Mouse (Mus musculus) CD4-positive, CD25-positive, alpha-beta regulatory T cell, adult 2 months (primary cell): ENCODE measurements at regions not wholly inside any gene's neighbourhood (a gene's known extent, or its start where the extent isn't known, plus 50 kb on each side); places are given as distances from the start of the nearest gene placed in this dataset.

Source experiments
- DNase-seq: peaks from one replicate; pipeline ENCODE4 v3.0.0-alpha.2; 2012; ENCODE audit warnings: low read depth, low spot score

- DNase-seq, result no peak
Observed at GRCm38 (mm10) chr10:66857330-66857729, 238.6 kb upstream of the Jmjd1c start.

DNA sequence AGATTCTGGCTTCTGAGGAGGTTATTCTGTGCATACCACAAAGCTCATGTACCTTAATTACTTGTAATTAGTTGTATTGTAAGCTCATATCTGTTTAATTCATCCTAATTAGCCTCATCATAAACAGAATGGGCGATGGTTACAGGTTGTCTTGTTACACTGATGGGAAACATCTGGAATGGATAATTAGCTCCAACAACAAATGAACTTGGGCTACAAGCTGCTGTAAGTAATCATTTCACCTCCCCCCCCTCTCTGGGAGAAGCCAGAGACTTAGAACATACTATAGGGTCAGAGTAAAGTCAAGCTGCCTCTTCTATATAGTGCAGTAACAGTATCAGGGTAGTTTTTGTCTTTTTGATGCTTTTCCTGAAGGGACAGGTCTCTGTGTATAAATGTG is 234.5 kb upstream of the Jmjd1c start:
- no peak for DNase-seq

GRCm38 (mm10) chr10:66864161-66864862 is 231.6 kb upstream of the Jmjd1c start:
- DNase-seq, result peak; percentile 82

- peak; percentile 52 for DNase-seq
Observed at GRCm38 (mm10) chr10:66865010-66865582, 230.8 kb upstream of the Jmjd1c start.

DNA sequence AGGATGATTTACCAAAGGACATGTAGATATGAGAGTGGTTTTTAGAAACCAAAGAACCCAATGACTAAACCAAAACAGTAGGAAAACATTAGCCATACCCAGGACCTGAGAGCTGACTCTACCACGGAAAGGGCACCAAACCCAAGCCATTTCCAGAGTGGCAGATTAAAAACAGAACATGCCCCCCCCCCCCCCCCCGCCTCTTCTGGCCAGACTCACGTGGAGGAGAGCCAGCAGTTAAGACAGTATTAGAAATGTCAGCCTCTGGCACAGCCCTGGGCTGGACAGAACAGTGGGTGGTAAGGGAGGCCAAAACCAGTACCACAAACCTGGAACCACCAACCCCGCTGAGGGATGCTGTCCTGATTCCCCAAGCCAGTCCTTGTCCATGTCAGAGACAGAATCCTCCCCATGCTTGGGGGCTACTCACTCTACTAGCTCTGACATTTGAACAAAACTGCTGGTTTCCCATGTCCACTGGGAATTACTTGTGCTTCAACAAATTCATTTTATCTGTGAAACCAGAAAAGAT is 224.7 kb upstream of the Jmjd1c start:
- DNase-seq, result no peak

- no peak for DNase-seq
Observed at GRCm38 (mm10) chr10:66871673-66872072, 224.3 kb upstream of the Jmjd1c start.

DNA sequence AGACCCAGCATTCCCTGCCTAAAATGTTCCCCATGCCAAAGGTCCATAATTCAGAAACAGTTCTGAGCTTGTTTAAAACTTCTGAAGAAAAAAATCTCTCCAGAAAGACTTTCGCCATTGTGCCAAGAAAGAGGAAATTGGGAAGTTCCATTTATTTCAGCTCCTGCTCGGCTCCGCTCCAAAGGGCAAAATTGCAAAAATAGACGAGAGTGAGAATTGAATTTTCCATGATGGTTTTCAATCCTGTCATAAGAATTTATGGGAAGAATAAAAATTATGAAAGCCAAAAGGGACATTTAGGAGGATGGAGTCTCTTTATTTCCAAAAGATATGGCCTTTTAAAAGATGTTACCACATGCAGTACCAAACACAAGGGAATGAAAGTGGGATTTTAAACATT is 222.5 kb upstream of the Jmjd1c start:
- DNase-seq, result no peak

DNA sequence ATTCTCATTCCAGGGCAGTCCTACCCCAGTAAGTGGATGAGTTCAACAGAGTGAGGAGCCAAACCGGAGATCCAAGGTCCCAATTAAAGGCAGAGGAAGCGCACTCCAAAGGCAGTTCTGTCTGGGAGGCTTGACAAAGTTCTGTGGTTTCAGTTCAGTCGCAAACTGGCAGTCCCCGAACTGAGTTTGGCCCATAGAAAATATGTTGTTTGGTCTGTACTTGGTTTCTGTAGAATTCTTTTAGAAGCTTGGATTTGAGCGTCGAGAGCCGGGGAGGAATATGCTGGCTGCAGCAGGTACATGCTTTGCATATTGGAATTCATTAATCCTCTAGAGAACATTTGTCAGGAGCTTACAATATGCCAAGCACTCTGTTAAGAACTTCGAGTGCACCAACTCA is 216.9 kb upstream of the Jmjd1c start:
- no peak for DNase-seq

DNA sequence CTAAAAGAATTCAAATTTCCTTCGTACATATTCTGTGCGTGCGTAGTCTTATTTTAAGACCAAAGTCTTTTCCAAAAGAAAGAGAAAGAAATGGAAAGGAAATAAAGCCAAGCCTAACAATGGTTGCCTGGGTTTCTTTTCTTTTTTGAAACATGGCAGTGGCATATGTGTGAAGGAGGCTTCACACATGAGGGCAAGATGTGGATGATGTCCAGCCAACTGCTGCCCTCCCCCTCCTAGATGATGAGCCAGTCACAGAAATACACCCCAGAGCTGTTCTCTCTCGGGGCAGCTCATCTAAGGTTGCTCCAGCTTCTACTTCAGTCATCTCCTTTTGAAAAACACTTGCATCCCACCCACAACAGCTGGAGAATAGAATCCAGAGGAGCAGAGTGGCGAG is 213.1 kb upstream of the Jmjd1c start:
- no peak for DNase-seq

- no peak for DNase-seq
Observed at GRCm38 (mm10) chr10:66885575-66885974, 210.3 kb upstream of the Jmjd1c start.

DNA sequence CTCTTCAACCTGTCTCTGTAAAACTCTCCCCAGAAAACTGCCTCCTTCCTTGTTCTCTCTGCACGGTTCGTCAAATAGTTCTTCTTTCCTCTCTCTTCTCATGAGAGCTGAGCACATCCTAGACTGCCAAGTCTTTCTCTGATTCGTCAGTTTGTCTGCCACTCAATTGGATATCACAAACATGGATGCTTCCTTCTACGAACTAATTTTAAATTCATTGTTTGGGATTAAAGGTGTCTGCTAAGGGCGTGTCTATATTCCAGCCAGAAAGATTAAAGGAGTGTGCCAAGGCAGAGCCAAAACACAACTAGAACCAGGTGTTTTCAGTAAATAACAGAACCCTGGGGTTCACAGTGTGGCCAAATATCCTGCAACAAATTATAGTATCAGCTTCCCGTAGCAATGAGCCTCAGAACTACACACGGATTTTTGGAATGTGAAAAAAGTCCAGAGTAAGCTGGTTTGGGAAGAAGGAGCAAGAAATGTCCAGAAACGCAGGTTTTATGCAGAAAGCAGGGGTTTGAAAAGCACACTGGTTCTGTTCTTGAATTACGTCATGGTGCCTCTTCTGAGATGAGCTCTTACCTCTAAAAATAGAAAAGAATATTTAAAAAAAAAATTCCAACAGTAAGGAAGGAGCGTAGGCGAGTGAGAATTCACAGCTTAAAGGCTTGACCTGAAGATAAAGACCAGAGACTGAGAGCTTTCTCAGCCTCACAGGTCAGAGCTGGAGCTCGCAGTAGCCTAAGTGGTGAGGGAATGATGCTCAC is 206.0 kb upstream of the Jmjd1c start:
- no peak for DNase-seq

DNA sequence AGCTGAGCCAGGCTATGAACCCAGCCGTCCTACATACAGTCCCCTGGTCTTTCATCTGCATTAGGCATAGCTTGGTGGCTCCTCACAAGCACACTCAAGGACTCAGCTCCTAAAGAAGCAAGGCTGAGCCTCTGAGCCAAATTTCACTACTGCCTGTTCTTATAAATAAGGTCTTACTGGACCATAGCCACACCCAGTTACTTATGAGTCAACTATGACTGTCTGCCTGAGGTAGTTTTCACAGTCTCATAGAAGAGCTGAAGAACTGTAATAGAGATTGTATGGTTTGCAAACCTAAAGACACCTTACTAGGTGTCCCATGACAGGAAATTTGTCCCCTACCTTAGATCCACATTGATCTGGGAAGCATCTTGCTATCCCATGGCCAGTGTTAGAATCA is 204.1 kb upstream of the Jmjd1c start:
- no peak for DNase-seq

DNA sequence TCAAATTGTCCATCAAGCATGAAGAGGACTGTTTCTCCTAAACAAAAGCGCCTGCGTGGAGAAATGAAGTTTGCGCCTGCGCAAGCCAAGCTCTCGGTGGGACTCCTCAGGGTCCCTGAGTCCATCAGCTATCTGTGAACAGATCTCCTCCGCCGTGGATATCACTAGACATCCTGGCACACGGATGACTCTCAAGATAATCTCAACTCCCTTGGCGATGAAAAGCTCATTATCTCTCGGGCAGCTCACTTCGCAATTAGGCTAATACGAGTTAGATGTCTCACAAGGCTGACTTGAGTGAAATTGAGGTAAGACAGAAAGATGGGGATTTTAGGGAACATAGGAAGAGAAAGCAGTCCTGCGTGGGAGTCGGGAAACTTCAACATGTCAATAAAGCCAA is 202.1 kb upstream of the Jmjd1c start:
- no peak for DNase-seq

- no peak for DNase-seq
Observed at GRCm38 (mm10) chr10:66896698-66897622, 199.0 kb upstream of the Jmjd1c start.

- no peak for DNase-seq
Observed at GRCm38 (mm10) chr10:66899724-66900123, 196.2 kb upstream of the Jmjd1c start.

- no peak for DNase-seq
Observed at GRCm38 (mm10) chr10:66900781-66901180, 195.1 kb upstream of the Jmjd1c start.

DNA sequence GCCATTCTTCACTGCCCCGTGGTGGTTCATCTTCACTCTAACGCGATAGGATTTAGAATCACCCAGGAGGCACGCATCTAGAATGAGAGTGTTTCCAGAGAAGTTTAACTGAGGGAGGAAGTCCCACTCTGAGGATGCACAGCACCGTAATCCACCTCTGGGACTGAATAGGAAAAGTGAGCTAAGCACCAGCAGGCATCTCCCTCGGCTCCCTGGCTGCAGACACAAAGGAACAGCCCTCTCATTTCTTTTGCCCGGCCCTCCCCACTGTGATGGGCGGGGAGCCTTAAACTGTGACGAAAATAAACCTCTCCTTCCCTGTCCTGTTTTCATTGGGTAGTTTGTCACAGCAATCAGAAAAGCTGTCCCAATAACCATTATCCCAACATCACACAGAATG is 194.1 kb upstream of the Jmjd1c start:
- DNase-seq, result no peak

- no peak for DNase-seq
Observed at GRCm38 (mm10) chr10:66904552-66905367, 191.2 kb upstream of the Jmjd1c start.

DNA sequence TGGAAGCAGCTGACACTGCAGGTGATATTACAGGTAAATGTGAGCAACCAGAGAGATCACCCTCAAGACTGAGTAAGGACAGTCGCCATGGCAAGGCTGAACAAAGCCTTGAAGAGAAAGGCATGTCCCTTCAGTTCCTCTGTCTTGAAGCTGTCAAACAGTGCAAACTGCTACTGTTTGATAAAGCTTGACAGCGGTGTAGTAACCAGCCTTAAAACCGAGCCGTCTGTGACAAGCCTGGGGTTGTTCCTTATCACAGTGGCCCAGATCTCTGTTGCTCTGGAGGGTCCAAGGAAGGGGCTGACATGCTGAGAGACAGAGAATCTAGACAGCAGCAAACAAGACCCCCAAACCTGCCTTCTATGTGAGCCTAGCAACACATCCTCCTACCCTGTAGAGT is 188.1 kb upstream of the Jmjd1c start:
- no peak for DNase-seq

DNA sequence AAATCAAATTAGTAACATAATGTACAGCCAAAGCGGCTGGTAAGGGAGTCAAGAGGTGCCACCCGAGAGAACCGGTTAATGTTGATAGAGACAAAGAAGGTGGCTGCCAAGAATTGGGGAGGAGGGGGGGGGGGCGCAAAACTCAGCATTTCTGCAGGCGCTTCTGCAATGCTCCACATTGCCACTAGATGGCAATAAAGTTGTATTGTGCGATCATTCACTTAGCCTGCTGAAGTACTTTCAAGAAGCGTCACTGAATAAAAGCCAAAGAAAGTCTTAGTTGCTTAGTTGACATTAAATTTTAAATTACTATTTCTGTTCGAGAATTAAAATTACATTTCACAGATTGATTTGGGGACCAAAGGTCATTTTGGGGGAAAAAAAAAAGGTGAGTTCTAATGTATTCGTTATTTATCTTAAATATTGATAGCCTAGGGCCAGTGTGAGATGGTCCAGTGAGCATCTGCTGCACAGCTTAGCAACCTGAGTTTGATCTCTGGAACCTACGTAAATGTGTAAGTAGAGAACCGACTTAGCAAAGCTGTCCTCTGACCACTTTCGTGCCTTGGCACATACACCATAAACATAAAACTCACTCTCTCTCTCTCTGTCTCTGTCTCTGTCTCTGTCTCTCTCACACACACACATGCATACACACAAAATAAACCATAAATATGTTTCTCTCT is 186.6 kb upstream of the Jmjd1c start:
- peak; percentile 87 for DNase-seq
